Mouse (Mus musculus) left cerebral cortex, postnatal 25 days (tissue): ENCODE results near the gene Gsg1l. TPM values are rescaled to one million over a fixed set of nuclear protein-coding genes. Genes with fewer than 3 reads are reported as not detected.

ENCODE experiments used
- DNase-seq, 2 experiments: peaks; one replicate each; pipeline ENCODE4 v3.0.0; 2022; ENCODE audit warnings: low spot score in 2 of 2, mixed read lengths in 1 of 2
- intact Hi-C: fragments of 180-260 bp; cut with DNase I; formaldehyde crosslinking; loops from one replicate; pipeline ENCODE4 v1.15.1; 2025
- total RNA-seq, 2 experiments: library from RNA; stranded (reverse); gene quantifications; 2 replicates each; pipeline ENCODE4 v1.2.3; 2021

Gsg1l gene
- total RNA-seq, 2 experiments from 2014 or later = 81.6 to 84.0 TPM

DNA sequence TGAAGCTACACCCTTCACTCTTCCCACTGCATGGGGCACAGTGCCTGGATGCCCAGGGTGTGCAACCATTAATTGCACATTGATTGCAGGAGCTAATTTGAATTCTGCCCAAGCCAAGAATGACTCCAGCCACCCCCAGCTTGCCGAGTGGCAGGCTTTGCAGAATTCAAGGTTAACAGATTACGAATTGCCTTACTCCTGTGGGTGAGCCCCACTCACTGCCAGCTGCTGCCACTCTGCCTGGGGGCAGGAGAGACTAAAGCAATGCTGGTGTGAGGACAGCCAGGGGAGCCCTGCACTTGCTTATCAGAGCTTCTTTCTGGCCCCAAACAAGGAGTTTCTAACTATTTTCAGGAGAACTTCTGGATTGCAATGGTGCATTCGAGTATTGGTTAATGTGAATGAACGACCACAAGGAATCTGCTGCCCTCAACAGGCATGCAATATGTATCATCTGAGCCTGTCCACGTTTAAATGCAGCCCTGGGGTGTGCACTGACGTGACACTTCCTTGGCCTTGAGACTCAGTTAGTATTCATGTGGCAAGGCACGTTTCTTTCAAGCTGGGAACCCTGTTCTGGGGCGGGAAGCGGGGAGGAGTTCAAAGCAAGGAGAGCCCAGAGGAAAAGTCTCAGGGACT lies 1.2 kb upstream of the Gsg1l start:
- intact Hi-C loops = loop anchor here (1.0 to 5.0 kb wide), 7 partner anchors 81 to 409 kb away; no protein-coding TSS in a partner anchor
- DNase-seq = no peak

DNA sequence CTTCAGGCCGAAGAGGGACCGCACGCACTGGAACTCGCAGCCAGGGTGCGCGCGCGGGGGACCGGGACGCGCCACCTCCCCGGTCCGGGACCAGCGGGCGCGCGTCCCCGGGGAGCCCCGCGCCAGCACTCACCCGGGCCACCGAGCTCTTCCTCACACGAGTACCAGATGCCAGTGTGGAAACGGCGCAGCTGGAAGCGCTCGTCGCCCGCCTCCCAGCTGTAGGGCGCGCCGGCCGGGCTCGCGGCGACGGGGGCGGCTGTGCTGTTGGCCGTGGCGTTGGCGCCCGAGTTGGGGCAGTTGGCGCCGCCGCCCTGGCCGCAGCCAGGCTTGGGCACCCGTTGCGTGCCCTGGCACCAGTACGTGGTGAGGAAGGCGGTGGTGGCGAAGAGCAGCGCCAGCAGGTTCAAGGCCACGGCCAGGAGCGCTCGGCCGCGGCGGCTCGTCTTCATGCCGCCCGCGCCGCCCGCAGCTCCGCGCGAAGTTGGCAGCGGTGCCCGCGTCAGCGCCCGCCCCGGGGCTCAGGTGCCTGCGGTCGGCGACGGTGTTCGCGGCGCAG lies 405 bp downstream of the Gsg1l start:
- DNase-seq = peak in 1 of 2 experiments; percentile 56
- intact Hi-C loops = loop anchor here (2.0 to 5.0 kb wide), 6 partner anchors 80 to 407 kb away; no protein-coding TSS in a partner anchor

GRCm38 (mm10) chr7:126080949-126081654 lies 1.1 kb downstream of the Gsg1l start:
- intact Hi-C loops = loop anchor here (5.0 kb wide), 4 partner anchors 79 to 389 kb away; no protein-coding TSS in a partner anchor
- peak in 1 of 2 experiments; percentile 70 for DNase-seq

DNA sequence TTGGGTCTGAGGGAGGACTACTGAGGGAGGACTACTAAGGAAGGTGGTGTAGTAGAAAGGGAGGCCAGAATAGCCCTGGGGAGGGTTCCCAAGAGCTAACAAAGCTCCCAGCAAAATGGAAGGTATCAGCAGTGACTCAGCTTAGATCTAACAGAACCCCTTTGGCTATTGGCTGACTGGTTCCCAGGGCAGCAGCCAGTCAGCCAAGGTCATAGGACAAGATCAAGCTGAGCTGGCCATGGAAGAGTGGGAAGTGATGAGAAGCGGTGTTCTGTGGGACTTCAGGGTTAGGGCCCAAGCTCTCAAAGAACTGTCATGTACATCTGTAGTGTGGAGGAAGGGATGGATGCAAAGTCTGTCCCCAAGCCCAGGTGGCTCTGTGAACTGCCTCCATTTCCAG lies 5.3 kb downstream of the Gsg1l start:
- intact Hi-C loops = no loop called here
- DNase-seq = no peak

DNA sequence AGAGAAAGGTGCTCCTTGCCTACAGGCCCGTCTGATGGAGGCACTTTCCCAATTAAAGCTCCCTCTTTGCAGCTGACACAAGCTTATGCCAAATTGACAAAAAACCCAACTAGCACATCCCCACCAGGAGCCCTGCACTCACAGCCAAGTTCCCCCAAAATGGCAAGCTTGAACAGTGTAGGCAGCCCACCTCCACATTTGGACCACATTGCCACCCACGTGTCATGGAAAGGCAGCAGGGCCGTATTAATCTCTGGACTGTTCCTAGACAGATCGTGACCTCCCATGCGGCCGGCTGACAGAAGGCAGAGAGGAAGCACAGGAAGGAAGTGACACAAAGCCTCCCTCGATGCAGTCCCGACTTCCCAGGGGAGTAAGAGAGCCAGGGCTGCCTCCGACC lies 7.2 kb downstream of the Gsg1l start:
- intact Hi-C loops = no loop called here

GRCm38 (mm10) chr7:126070321-126070720 lies 11.9 kb downstream of the Gsg1l start:
- intact Hi-C loops = no loop called here
- no peak for DNase-seq

More for the DNA sequence above, 7.2 kb downstream of the Gsg1l start:
- no peak for DNase-seq

DNA sequence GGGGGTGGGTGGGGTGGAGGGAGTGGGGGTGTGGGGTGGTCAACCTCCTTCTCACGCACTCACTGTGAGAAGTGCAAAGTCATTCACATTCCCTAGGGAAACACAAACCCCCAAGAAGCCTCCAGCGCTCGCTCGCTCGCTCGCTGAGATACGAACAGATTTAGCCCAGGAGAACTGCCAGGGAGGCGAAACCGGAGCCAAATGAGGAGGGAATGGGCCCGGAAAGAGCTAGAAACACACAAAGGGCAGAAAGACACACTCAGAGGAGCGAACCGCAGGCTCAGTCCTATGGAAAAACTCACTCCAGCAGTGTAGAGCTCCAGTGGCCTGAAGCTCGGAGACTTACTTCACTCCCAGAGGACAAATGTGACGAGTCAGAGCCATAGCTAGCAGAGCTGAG lies 15.4 kb downstream of the Gsg1l start:
- intact Hi-C loops = no loop called here
- DNase-seq = peak in 1 of 2 experiments; percentile 73

GRCm38 (mm10) chr7:126065243-126065876 lies 16.9 kb downstream of the Gsg1l start:
- DNase-seq = no peak
- intact Hi-C loops = no loop called here

GRCm38 (mm10) chr7:126062228-126062627 lies 20.0 kb downstream of the Gsg1l start:
- DNase-seq = no peak
- intact Hi-C loops = no loop called here

GRCm38 (mm10) chr7:126058918-126059317 lies 23.3 kb downstream of the Gsg1l start:
- no peak for DNase-seq
- intact Hi-C loops = no loop called here

- DNase-seq = no peak
- intact Hi-C loops = no loop called here
Measured at GRCm38 (mm10) chr7:126057332-126057914, 24.8 kb downstream of the Gsg1l start.

DNA sequence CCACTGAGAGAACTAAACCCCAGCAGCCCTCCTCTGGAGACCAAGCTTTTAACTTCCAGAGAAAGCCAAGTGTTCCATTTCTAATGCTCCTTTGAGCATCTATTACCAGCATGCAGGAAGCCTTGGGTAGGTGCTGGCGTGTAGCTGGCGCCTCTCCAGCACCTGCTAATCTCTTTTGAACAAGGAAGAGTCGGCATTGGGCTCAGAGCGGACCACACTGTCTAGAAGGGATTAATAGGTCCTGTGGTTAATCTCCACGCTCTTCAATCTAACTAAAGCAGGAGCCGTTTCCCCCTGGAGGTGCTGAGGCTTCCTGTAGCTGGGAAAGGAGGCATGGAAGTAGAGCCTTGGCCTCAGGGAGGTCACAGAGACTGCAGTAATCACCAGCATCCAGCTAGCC lies 27.6 kb downstream of the Gsg1l start:
- no peak for DNase-seq
- intact Hi-C loops = no loop called here

DNA sequence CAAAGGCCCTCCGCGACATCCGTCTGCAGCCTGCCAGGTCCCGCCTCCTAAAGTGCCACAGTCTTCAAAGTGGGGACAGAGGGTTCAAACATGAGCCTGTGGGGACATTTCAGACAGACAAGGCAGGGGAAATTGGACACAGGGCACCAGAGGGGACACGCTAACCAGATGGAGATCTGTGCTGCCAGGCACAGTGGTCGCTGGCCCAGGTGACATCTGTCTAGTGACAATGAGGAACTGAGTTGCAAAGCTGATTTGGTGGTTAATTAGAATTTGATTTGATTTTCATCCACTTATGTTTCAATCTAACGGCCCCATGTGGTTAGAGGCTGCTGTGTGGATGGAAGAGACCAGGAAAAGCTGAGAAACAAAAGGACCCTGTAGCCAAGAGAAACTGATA lies 28.6 kb downstream of the Gsg1l start:
- no peak for DNase-seq
- intact Hi-C loops = no loop called here

DNA sequence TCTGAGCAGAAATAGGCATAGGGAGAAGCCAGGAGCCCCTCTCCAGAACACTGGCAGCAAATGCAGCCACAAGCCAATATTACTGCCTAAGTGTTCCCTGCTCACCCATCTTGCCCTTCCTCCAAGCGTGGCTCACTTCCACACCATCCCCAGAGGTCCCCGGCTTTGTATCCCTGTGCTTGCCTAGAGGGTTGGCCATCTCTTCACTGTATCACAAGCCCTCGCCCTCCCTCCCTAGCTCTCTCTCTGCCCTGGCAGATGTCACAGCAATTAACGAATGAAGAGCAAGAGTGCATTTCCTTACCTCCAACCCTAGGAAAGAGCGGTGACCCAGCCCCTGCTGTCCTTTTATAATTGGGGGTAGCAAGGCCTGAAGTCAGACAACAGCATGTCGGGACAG lies 30.3 kb downstream of the Gsg1l start:
- DNase-seq = no peak
- intact Hi-C loops = no loop called here

GRCm38 (mm10) chr7:126045077-126045476 lies 37.1 kb downstream of the Gsg1l start:
- intact Hi-C loops = no loop called here

DNA sequence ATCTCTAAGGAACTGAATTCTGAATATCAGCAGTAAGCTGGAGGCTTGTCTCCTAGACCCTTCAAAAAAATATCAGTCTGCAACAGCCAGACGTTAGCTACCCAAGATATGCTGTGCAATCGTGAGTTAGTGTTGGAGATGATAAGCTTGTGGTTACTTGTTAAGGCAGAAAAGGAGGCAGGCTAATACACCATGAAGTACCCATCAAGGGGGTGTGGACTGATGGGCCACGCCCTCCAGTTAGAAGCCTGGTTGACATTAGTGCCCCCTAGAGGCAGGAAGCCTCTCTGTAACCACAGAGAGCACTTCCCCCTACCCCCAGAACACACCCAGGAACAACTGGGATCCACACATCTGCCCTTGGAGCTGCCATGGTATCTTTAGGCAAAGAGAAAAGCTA lies 39.9 kb downstream of the Gsg1l start:
- no peak for DNase-seq
- intact Hi-C loops = no loop called here

More at GRCm38 (mm10) chr7:126045077-126045476, 37.1 kb downstream of the Gsg1l start:
- DNase-seq = no peak

DNA sequence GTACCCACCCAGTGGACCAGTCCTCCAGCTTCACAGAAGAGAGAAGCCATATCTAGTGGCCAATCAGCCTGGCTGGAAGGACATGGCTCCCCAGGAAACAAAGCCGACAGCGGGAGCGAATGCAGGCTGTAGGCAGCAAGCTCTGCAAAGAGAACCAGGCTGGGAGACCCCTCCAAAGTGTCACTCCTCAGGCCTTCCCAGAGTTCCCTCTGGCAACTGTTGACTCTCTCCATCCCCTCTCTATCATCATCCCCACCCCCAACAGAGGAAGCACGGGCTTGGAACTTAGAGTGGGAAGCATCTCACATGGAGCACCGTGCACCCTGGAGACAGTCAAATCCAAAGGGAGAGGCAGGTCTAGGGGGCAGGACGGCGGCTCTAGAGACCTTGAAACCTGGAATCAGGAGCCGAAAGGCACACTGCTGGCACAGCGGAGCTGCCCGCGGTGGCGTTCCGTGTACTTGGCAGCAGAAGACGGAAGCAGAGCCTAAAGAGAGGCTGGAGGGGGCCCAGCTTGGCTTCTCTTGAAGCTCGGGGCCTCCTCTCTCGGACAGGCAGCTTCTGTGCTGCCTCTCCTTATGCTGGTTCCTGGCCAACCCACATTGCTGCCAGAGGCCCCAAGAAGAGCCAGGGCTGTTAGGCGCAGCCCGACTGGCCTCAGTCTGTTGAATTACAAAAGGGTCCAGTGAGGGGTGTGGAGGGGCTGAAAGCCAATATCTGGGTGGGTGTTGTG lies 41.3 kb downstream of the Gsg1l start:
- intact Hi-C loops = no loop called here
- peak; percentile 60 to 73 for DNase-seq

DNA sequence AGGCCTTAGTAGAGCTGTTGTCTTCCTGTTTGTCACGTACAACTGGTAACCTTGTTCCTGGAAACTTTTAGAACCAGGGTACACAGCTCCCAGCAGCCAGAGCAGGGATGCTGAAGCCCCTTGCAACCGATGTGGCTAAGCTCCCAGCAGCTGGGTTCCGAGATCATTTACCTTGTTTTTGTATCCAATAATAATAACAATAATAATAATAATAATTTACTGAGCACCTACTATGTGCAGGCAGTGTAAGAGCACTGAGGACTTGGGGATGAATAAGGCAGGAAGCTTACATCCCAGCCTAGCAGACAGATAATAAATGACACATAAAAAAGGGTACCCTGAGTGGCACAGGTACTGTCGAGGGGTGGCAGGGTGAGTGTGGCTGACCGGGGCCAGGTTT lies 42.4 kb downstream of the Gsg1l start:
- no peak for DNase-seq
- intact Hi-C loops = no loop called here

- no peak for DNase-seq
- intact Hi-C loops = no loop called here
Measured at GRCm38 (mm10) chr7:126039247-126039835, 42.9 kb downstream of the Gsg1l start.
